Mouse (Mus musculus): ENCODE measurements around the gene Spryd4.

GRCm38 (mm10) chr10:128212148-128212547 lies 541 bp upstream of the Spryd4 start:
- TF ChIP-seq CTCF (IDR thresholded peaks at IDR 0.05; ENCODE audit: insufficient read depth, low read length): no peak
- TF ChIP-seq POLR2A (IDR thresholded peaks at IDR 0.05; ENCODE audit: borderline replicate concordance, extremely low read depth, low read depth, low read length): no peak

Data from lung, adult 2 months (tissue).